Mouse (Mus musculus) midbrain, embryonic 13.5 days (tissue): ENCODE results near the gene Opa1. TPM values are rescaled to one million over a fixed set of nuclear protein-coding genes. Genes with fewer than 3 reads are reported as not detected.

ENCODE experiments used
- ATAC-seq: fragments of 200-750 bp; cut with Nextera tagmentation; 2 replicates; pipeline ENCODE4 v1.8.0; 2017; ENCODE audit warnings: mild to moderate bottlenecking, moderate TSS enrichment, moderate library complexity
- H3K27ac ChIP-seq: fragments of 300-500 bp; sonication (generic); 2 replicates; pipeline ENCODE4 v1.5.1; 2015; ENCODE audit warnings: inconsistent platforms, mild to moderate bottlenecking, moderate library complexity
- H3K27me3 ChIP-seq: fragments of 300-500 bp; sonication (generic); 2 replicates; pipeline ENCODE4 v1.6.1; 2015; ENCODE audit warnings: mild to moderate bottlenecking, inconsistent platforms
- H3K36me3 ChIP-seq: fragments of 300-500 bp; sonication (generic); 2 replicates; pipeline ENCODE4 v1.6.1; 2015; ENCODE audit warnings: mild to moderate bottlenecking, inconsistent platforms
- H3K4me1 ChIP-seq: fragments of 300-500 bp; sonication (generic); replicated peaks from 2 replicates; pipeline ENCODE4 v1.6.1; 2015; ENCODE audit warnings: inconsistent platforms
- H3K4me2 ChIP-seq: fragments of 300-500 bp; sonication (generic); replicated peaks from 2 replicates; pipeline ENCODE4 v1.6.1; 2015; ENCODE audit warnings: moderate library complexity, mild to moderate bottlenecking, inconsistent platforms
- H3K4me3 ChIP-seq: fragments of 300-500 bp; sonication (generic); replicated peaks from 2 replicates; pipeline ENCODE4 v1.5.1; 2015; ENCODE audit warnings: mild to moderate bottlenecking, inconsistent platforms
- H3K9ac ChIP-seq: fragments of 300-500 bp; sonication (generic); replicated peaks from 2 replicates; pipeline ENCODE4 v1.6.1; 2015; ENCODE audit warnings: mild to moderate bottlenecking, inconsistent platforms
- H3K9me3 ChIP-seq: fragments of 300-500 bp; sonication (generic); 2 replicates; pipeline ENCODE4 v1.6.1; 2016; ENCODE audit warnings: mild to moderate bottlenecking, inconsistent platforms
- WGBS: fragments of 180-500 bp; shearing (Covaris S2); methylation state at CpG from one replicate; pipeline ENCODE4 v1.1.7; 2015; 5-methylcytosine and 5-hydroxymethylcytosine counted together
- polyA plus RNA-seq: library from polyadenylated mRNA; unstranded; fragments of >200 nt; fragmentation: Nextera tagmentation; extraction: Ambion mirVana; gene quantifications from 2 replicates; pipeline ENCODE4 v1.2.1, GENCODE M21; 2015

Opa1 gene
- polyA plus RNA-seq, 1 experiment from 2014 or later, result 42.0 TPM

DNA sequence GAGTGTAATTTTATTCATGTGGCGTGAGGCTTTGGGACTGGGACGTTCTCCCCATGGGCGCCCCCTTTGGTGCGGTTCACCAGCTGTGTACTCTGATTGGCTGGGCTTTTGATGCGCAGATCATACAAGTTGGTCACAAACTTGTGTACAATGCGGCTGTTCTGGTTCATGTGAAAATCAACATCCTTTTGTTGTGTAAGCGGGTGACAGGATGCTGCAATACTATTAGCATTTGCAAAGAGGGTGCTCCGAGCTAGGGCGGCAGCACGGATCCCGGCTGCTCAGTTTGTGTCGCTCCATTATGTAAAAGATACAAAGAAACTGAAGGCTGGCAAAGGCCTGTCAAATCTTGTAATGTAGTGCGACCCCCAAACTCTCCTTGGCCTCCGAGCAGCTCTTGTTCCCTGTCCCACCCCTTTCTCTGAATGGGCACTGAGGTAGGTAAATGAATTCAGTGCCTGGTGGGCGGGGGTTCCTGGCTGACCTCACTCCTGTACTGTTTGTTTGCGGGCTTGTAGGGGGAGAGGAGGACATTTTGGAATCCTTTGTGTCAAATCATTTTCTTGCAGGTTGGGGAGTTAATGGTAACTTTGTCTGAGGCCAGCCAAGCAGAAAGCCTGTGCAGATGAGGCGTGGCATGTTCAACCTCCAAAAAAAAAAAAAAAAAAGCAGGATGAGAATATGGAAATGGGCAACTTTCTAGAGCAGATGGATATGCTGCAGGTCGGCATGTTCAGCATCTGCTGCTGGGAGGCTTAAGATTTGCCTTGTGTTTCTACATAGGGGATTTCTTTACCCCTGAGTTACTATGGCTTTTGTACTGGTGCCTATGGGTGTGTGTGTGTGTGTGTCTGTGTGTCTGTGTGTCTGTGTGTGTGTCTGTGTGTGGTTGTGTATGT is 78.8 kb downstream of the Opa1 start:
- ATAC-seq, result peak; percentile 92
- no peak overlapping the region; the same call in 1 of the 2 replicates for H3K9ac ChIP-seq

DNA sequence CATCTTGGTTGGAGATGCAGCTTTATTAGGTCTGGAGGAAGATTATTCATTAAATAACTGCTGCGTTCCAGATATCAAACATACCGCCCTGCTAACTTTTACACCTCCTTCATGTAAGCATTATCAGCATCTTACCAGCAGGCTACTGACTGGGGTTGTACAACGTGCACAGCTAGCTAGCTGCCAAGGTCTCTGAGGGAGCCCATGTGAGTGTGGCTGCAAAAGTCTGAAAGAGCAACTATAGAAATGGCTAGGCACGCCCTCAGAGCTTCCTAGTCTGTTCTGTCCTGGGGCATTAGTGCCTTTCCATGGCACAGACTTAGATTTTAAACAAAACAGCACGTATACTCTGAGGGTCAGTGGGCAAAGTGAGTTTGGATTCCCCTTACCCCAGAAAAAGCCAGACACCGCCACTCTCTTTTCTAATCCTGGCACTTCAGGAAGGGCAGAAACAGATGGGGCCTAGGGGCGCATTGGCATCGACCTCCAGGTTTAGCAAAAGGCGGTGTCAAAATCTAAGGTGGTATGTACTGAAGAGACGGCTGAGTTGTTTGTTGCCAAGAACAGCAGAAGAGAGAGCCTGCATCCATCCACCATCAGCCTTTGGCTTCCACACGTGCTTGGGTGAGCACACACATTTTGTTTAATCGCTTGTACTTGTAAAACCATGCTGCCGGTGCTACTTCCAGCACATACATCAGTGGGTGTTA is 80.1 kb downstream of the Opa1 start:
- no peak overlapping the region for H3K4me3 ChIP-seq
- H3K36me3 ChIP-seq, result no peaks in the 10 kb centered on the region
- H3K4me1 ChIP-seq, result peaks cover 34% of the 10 kb centered on the region
- H3K27ac ChIP-seq, result no peak overlapping the region
- 76% methylated on average over 13 of the region's 13 CpGs for WGBS
- H3K9ac ChIP-seq, result no peak overlapping the region
- no peak for ATAC-seq
- no peaks in the 10 kb centered on the region for H3K9me3 ChIP-seq
- H3K27me3 ChIP-seq, result peaks cover 88% of the 10 kb centered on the region
- no peak overlapping the region for H3K4me2 ChIP-seq

More for the DNA sequence above, 78.8 kb downstream of the Opa1 start:
- Histone ChIP-seq H3K9me3 (no peaks in the 10 kb centered on the region), H3K36me3 (0 out of 2 replicates have a peak, but pooled peaks cover 2% of the 10 kb centered on the region), H3K4me1 (peaks cover 34% of the 10 kb centered on the region), H3K4me3 (peak overlapping the region; percentile 14), H3K27me3 (peaks cover 88% of the 10 kb centered on the region), H3K4me2 (peak overlapping the region; percentile 48), H3K27ac (peak overlapping the region; percentile 67)
- 2% methylated on average over 18 of the region's 18 CpGs for WGBS

DNA sequence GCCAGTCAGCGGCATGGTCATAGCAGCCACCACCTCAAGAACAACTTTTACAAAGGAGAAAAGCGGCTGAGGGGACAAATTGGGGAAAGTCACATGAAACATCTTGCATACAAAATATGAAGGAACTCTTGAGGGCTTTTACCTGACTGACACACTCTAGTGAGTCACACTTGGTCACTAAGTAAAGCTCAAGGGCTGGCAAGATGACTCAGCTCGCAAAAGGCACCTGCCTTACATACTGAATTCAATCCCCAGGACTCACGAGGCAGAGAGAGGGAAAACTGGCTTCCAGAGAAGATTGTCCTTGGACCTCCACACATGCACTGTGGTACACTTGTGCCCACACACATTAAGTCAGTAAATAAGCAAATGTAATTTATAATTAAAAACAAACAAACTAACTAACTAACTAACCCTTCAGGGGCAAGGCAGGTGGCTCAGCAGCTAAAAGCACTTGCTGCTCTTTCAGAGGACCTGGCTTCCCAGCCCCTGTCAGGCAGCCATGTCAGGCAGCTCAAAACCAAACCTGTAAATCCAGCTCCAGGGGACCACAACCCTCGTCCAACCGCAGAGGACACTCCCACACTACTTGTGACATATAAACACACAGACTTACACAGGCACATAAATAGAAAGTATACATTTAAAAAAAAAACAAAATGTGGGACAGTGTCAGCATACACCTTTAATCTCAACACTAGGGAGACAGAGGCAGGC is 84.1 kb downstream of the Opa1 start:
- no peak overlapping the region for H3K27ac ChIP-seq
- H3K4me3 ChIP-seq, result no peak overlapping the region
- H3K27me3 ChIP-seq, result peaks cover 88% of the 10 kb centered on the region
- peaks cover 26% of the 10 kb centered on the region for H3K4me1 ChIP-seq
- 82% methylated on average over 6 of the region's 6 CpGs for WGBS
- no peaks in the 10 kb centered on the region for H3K36me3 ChIP-seq
- no peak overlapping the region for H3K9ac ChIP-seq
- H3K4me2 ChIP-seq, result no peak overlapping the region
- no peak for ATAC-seq
- H3K9me3 ChIP-seq, result no peaks in the 10 kb centered on the region

DNA sequence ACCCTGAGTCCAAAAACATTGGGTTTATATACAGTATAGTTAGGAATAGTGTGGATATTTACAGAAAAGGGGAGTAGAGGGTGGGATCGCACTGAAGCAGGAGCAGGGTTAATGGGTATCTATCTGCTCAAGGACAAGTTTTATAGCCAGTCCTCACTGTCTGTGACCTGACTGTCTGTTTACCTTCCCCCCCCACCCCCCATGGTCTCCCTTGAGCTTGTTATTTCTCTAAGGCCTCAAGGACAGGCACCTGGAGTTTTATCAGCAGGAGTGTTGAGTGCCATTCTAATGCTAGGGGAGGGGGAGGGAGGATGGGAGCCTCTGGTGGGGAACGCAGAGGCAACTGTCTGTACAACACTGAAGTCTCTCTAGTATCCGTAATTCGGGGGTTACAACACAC is 85.3 kb downstream of the Opa1 start:
- Histone ChIP-seq H3K27ac (no peak overlapping the region), H3K9ac (no peak overlapping the region), H3K4me3 (no peak overlapping the region), H3K27me3 (peaks cover 88% of the 10 kb centered on the region), H3K4me2 (no peak overlapping the region), H3K9me3 (no peaks in the 10 kb centered on the region), H3K36me3 (no peaks in the 10 kb centered on the region), H3K4me1 (peaks cover 14% of the 10 kb centered on the region)
- WGBS, result 58% methylated on average over 4 of the region's 4 CpGs
- no peak for ATAC-seq

DNA sequence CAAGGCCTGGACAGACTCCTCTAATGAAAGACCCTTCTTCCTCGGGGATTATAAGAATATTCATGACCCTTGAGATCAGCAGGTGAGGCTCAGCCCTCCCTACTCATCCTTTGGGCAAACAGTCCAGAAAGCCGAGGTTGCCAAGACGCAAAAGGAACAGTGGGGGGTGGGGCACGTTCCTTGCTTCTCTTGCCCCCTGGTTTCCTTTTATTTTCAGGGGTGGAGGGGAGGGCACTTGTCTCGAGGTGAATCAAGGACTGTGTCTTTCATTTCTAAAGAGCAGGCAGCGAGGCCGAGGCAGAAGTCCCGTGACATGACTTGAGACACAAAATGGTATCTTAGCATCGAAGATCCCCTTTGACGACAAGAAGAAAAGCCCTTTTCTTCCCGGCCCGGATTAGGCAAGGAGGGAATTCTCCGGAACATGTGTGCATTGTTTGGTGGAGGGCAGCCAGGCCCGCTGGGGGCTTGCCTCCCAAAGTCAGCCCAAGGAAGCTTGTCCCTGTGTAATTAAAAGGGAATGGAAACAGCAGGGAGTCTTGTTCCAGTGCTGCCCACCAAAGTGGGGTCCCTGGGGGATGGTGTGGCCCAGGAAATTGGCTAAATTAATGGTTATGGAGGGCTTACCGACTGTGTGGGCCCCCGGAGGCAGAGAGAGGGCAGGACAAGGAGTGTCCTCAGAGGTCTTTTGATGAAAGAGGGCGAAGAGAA is 88.0 kb downstream of the Opa1 start:
- Histone ChIP-seq H3K27ac (peak overlapping the region; percentile 12; the same call in 1 of the 2 replicates), H3K9ac (0 out of 2 replicates have a peak overlapping the region, but pooled peaks have one; percentile 6), H3K36me3 (no peaks in the 10 kb centered on the region), H3K27me3 (peaks cover 88% of the 10 kb centered on the region), H3K4me3 (no peak overlapping the region), H3K4me1 (peaks cover 12% of the 10 kb centered on the region), H3K9me3 (no peaks in the 10 kb centered on the region), H3K4me2 (peak overlapping the region; percentile 14; the same call in 1 of the 2 replicates)
- ATAC-seq, result peak; percentile 62
- under 1% methylated on average over 17 of the region's 17 CpGs for WGBS

DNA sequence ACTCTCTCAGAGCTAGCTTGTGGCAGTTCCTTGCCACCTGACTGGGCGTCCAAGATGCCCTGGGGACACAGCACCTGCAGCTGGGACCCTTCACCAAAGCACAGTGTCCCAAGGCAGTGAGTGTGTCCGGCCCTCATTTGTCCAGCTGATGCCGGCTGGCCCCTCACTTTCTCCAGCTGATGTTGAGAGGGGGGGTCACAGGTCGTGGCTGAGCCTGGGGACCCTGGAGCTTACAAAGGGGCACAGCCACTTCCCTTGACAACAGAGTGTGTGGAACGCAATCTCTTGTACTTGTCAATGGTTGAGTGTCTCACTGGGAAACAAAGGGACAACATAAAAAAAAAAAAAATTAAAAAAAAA is 88.5 kb downstream of the Opa1 start:
- Histone ChIP-seq H3K4me2 (0 out of 2 replicates have a peak overlapping the region, but pooled peaks have one; percentile 14), H3K4me1 (peaks cover 12% of the 10 kb centered on the region), H3K9me3 (no peaks in the 10 kb centered on the region), H3K27ac (peak overlapping the region; percentile 12; the same call in 1 of the 2 replicates), H3K36me3 (no peaks in the 10 kb centered on the region), H3K9ac (no peak overlapping the region), H3K4me3 (no peak overlapping the region), H3K27me3 (peaks cover 88% of the 10 kb centered on the region)
- ATAC-seq, result peak; percentile 55
- WGBS, result 2% methylated on average over 5 of the region's 5 CpGs

DNA sequence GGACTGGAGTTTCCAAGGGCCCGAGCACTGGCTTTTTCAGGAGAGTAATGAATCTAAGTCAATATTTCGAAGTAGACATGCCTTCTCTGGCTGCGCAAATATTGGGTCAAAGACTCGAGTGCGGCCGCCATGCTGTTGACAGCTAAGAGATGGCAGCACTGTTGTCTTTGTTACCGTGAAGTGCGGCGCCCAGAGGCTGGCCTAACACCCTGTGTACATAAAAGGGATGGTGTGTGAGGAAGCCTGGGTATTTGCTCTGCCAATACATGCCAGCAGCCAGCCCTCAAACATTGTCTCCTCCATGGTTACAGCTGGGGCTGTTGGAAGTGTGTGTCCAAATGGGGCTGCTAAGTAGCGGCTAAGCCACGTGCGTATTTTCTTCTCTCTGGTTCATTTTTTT is 89.3 kb downstream of the Opa1 start:
- H3K9ac ChIP-seq, result no peak overlapping the region
- peaks cover 12% of the 10 kb centered on the region for H3K4me1 ChIP-seq
- no peak overlapping the region for H3K27ac ChIP-seq
- H3K27me3 ChIP-seq, result peaks cover 88% of the 10 kb centered on the region
- H3K9me3 ChIP-seq, result no peaks in the 10 kb centered on the region
- H3K4me3 ChIP-seq, result no peak overlapping the region
- H3K4me2 ChIP-seq, result no peak overlapping the region
- no peaks in the 10 kb centered on the region for H3K36me3 ChIP-seq
- 64% methylated on average over 12 of the region's 12 CpGs for WGBS
- ATAC-seq, result peak; percentile 62; the same call in 1 of the 2 replicates

DNA sequence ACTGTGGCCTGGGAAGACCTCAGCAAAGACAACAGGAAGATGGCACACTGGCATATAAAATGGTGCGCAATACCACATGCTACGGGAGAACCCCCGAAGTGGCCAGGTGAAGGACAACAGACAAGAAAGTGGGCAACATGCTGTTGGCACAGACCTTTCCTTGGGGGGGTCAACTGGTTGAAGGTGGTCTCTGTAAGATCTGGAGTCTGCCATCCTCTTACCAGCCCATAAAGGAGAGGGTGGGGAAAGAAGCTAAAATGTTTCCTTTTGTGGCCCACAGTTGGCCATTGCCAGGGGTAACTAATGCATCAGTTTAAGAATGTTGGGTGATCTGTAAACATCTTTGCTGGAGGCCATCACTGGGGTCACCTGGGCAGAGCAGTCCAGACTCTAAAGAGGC is 91.7 kb downstream of the Opa1 start:
- no peak overlapping the region for H3K27ac ChIP-seq
- H3K9me3 ChIP-seq, result no peaks in the 10 kb centered on the region
- no peaks in the 10 kb centered on the region for H3K36me3 ChIP-seq
- peaks cover 12% of the 10 kb centered on the region for H3K4me1 ChIP-seq
- no peak for ATAC-seq
- H3K27me3 ChIP-seq, result peaks cover 85% of the 10 kb centered on the region
- H3K9ac ChIP-seq, result no peak overlapping the region
- no peak overlapping the region for H3K4me2 ChIP-seq
- 96% methylated on average over 3 of the region's 3 CpGs for WGBS
- no peak overlapping the region for H3K4me3 ChIP-seq

DNA sequence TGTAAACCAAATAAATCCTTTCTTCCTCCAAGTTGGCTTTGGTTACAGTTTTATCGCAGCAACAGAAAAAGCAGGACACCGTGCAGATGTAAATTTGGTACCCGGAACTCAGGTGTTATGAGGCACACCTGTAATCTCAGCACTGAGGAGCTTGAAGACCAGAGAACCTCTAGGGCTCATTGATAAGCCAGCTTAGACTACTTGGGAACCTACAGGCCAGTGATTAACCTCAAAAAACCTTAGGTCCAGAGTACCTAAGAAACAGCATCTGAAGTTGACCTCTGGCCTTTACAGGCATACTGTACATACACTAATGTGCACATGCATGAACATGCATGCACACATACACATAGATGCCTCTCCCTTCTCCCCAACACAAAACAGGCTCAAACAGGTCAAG is 94.1 kb downstream of the Opa1 start:
- Histone ChIP-seq H3K4me2 (no peak overlapping the region), H3K27ac (no peak overlapping the region), H3K36me3 (no peaks in the 10 kb centered on the region), H3K27me3 (peaks cover 94% of the 10 kb centered on the region), H3K4me3 (no peak overlapping the region), H3K9me3 (peaks cover 4% of the 10 kb centered on the region; the same call in 1 of the 2 replicates), H3K9ac (no peak overlapping the region), H3K4me1 (no peaks in the 10 kb centered on the region)
- 95% methylated on average over 3 of the region's 3 CpGs for WGBS
- no peak for ATAC-seq

DNA sequence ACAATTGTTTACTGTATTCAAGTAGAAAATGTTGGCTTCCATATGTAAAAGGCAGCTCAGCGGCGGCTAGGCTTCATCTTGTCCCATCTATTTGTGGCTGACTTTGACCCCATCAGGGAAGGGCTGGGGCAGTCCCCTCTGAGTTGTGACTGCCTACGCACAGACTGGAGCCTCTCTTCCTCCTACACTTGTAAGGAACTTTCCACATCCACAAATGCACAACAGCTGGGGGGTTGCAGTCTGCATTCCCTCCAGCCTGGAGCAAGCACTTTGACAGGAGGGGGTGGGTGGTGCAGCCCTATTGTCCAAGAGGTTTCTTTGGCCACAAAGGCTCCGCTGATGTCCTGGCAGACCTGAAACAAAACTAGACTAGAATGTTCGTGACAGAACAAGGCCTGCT is 100.5 kb downstream of the Opa1 start:
- WGBS, result 69% methylated on average over 5 of the region's 5 CpGs
- H3K4me2 ChIP-seq, result no peak overlapping the region

DNA sequence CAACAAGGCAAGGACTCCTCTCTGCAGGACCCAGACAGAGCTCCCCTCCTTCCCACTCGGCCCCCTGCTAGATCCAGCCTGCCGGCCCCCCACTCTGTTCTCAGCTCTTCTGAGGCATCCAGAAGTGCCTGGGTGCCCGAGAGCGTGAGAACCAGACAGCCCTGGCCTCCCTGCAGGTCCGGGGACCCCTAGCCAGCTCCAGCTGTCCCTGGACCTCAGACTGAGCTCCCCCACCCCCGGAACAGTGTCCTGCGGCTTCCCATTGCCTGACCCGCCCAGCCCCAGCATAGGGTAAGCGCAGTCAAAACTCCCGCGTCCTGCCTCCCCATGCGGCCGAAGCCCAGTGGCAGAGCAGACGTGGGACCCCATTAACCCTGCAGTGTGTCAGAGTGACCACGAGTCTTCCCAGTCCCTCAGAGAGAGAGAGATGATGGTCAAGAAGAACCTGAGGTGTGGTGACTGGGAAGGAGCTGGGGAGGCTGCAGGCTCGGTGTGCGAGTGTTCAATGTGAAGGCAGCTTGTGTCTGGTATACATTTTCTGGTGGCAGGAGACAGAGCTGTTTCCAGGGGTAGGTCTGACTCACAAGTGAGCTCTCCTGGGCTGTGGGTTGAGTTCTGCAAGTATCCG is 101.5 kb downstream of the Opa1 start:
- Histone ChIP-seq H3K4me1 (peaks cover 21% of the 10 kb centered on the region), H3K9me3 (peaks cover 4% of the 10 kb centered on the region; the same call in 1 of the 2 replicates), H3K27ac (no peak overlapping the region), H3K4me2 (no peak overlapping the region), H3K4me3 (no peak overlapping the region), H3K9ac (no peak overlapping the region), H3K27me3 (peaks cover 79% of the 10 kb centered on the region), H3K36me3 (no peaks in the 10 kb centered on the region)
- no peak for ATAC-seq
- WGBS, result 58% methylated on average over 18 of the region's 18 CpGs

More for the DNA sequence above, 100.5 kb downstream of the Opa1 start:
- Histone ChIP-seq H3K36me3 (no peaks in the 10 kb centered on the region), H3K27ac (no peak overlapping the region), H3K4me1 (peaks cover 21% of the 10 kb centered on the region), H3K4me3 (no peak overlapping the region), H3K9ac (no peak overlapping the region), H3K27me3 (peaks cover 75% of the 10 kb centered on the region), H3K9me3 (peaks cover 4% of the 10 kb centered on the region; the same call in 1 of the 2 replicates)
- ATAC-seq, result no peak
